Mouse (Mus musculus) stomach, postnatal 0 days (tissue): ENCODE data around the gene Rln1.

Experiments
- CTCF ChIP-seq: IDR thresholded peaks from 2 replicates; pipeline ENCODE4 v1.5.1; 2016; ENCODE audit warnings: antibody characterized with exemption, low read depth, mild to moderate bottlenecking, moderate library complexity
- EP300 ChIP-seq: optimal IDR thresholded peaks from 2 replicates; pipeline ENCODE3; 2016; ENCODE audit warnings: antibody characterized with exemption

DNA sequence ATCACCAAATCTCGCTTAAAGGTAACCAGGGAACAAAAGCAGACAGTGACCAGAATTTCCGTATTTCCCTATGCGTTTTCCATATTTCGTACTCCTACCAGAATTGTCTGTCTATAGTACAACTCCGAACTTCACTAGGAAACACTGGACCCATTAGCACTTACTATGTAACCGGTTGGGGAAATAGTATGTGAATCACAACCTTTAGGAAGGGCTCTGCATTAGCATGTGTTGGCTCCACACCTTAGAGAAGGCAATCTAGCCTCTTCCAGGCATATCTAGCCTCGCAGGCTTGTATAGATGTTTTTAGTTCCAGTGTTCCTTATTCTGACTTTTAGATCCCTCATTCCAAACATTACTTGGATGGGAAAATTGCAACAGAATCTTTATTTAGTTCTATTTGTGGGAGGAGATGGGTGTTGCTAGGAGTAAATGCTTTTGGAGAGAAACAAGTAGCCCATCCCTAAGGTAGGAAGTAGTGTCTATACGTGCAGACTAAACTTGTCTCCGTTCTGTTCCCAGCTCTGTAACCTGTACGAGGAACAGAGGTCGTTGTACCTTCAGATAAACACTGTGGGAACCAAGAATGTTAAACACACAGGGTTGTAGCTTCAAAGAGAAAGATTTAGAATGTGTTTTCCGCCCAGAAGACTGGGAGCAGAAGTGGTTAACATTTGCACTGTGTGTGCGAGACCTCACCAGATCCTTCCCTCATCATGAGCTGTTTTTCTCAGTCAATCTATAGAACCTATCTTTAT, 27.9 kb upstream of the Rln1 start:
- TF ChIP-seq CTCF (no peak), EP300 (no peak)
